Mouse (Mus musculus) stomach, postnatal 0 days (tissue): ENCODE measurements around the gene Prox1.

Experiments
- CTCF ChIP-seq: IDR thresholded peaks from 2 replicates; pipeline ENCODE4 v1.5.1; 2016; ENCODE audit warnings: antibody characterized with exemption, low read depth, mild to moderate bottlenecking, moderate library complexity
- EP300 ChIP-seq: optimal IDR thresholded peaks from 2 replicates; pipeline ENCODE3; 2016; ENCODE audit warnings: antibody characterized with exemption

DNA sequence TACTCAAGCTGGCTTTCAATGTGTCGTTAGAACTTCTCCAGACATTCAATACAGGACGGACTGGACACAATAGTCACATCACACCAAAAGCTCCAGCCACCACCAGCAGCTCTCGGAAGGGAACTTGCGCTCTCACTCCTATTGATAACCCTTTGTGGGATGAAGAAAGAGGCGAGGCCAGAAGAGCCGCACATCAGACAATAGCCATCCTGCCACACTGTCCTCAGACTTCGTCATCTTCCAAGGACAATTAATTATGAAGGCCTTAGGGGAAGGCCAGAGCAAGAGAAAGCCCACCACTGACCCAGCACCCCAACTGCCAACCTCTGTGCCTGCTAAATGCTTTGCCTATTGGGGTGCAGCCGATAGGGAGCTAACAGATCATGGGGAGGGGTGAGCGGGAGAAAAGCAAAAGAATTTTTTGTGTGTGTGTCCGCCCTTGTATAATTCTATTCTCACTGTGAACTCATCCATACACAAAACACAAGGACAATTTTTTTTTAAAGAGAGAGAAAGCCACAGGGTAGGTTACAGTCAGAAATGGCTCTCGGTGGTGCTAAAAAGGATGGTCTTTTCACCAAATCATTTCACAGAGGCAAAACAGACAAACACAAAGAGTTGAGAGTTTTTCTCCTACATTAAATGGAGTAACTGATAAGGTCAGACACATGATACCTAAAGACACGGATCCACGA, 30.7 kb downstream of the Prox1 start:
- TF ChIP-seq EP300 (no peak), CTCF (no peak)
